Mouse (Mus musculus): ENCODE results near the gene Selenop. TPM values are rescaled to one million over a fixed set of nuclear protein-coding genes. Genes with fewer than 3 reads are reported as not detected.

Selenop gene
- polyA plus RNA-seq, 1 experiment, result 199 TPM

DNA sequence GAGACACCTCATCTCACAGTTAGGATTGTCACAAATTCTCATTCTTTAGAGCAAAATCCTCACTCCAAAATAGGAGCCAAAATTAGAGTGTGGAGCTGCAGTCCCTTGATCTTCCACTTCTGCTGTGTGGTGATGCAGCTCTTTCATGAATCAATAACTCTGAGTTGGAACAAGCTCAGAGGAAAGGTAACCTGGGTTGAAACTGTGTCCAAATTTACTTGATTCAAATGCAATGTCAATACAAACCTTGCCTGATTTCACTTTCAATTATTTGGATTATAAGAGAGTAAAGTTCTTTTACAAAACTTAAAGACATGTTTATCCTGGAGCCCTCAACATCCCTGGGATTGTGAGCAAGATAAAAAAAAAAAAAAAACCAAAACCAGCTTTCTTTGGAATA is 54.7 kb downstream of the Selenop start:
- Histone ChIP-seq H3K27ac (ENCODE audit: control insufficient read depth, insufficient read depth, low read length) (no peak overlapping the region), H3K27me3 (ENCODE audit: control insufficient read depth, insufficient read depth, low read length) (no peaks in the 10 kb centered on the region), H3K4me1 (replicated peaks; ENCODE audit: control insufficient read depth, insufficient read depth, low read length) (no peaks in the 10 kb centered on the region), H3K36me3 (ENCODE audit: control insufficient read depth, insufficient read depth, low read length) (no peaks in the 10 kb centered on the region), H3K4me3 (ENCODE audit: control insufficient read depth, insufficient read depth, low read length) (no peak overlapping the region)
- no peak for DNase-seq
- TF ChIP-seq CTCF (IDR thresholded peaks at IDR 0.05; ENCODE audit: borderline replicate concordance, control insufficient read depth, extremely low read depth, insufficient read depth, low read length, poor library complexity), result no peak
- TF ChIP-seq POLR2A (IDR thresholded peaks at IDR 0.05; ENCODE audit: control insufficient read depth, extremely low read depth, insufficient read depth, low read length, poor library complexity), result no peak

Other genes with a start within 250 kb of the Selenop start
- gene Ccdc152, start 35.0 kb downstream of the Selenop start, polyA plus RNA-seq (2012; rRNA removed), result 0.22 and 0.80 TPM in 2 replicates